Mouse (Mus musculus): ENCODE results near the gene Krtap4-8. TPM values are rescaled to one million over a fixed set of nuclear protein-coding genes. Genes with fewer than 3 reads are reported as not detected.
"Not testable (repeated sequence)": the region's sequence is repeated elsewhere in the genome, so short reads cannot be mapped to it uniquely, and the experiment has no call there.

Krtap4-8 gene
- not detected for total RNA-seq (2021)
- long read RNA-seq, experiment 1, result 0 reads
- long read RNA-seq, experiment 2, result 0 reads

- no peak for DNase-seq
- intact Hi-C loops (cut with DNase I), result no loop called here
These were observed at the start of gene Krtap4-8 for GRCm38 (mm10) chr11:99780604-99781003. Gene Krtap4-8, minus strand, starts transcription at chr11:99780704.

DNA sequence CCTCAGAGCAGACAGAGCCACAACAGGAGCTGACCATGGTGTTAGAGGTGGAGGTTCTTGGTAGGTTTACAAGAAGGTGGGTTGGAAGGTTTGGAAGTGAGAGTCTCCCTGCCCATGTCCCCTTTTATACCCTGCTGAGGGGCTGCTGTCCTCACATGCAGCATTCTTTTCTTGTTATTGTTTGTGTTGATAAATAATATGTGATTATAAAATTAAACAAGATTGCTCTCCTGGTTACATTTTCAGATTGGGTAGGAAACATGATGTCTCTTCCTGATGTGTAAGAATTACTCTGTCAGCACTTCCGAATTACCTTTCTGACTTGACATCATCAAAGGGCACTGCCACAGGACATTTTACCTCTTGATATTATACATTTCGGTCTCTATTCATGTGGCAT lies 35.1 kb upstream of the Krtap4-8 start, which contains the start of gene Gm11564:
Gene Gm11564 (minus strand): TSS at position 101 of the 400 bp plus-strand sequence.
- DNase-seq; intact Hi-C loops (cut with DNase I): not testable (repeated sequence)

DNA sequence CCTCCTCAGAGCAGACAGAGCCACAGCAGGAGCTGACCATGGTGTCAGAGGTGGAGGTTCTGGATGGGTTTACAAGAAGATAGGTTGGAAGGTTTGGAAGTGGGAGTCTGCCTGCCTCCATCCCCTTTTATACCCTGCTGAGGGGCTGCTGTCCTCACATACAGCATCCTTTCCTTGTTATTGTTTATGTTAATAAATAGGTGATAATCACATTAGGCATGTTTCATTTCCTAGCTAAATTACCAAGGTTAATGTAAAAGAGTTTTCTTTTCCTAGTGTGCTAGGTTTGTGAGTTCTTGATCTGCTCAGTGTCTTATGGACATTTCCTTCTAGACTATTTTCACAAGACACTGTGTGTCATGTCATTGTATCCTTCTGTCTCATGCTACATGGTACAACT lies 29.3 kb upstream of the Krtap4-8 start, which contains the start of gene Krtap4-13:
Gene Krtap4-13 (minus strand): TSS at position 101 of the 400 bp plus-strand sequence.
- intact Hi-C loops (cut with DNase I); DNase-seq: not testable (repeated sequence)

DNA sequence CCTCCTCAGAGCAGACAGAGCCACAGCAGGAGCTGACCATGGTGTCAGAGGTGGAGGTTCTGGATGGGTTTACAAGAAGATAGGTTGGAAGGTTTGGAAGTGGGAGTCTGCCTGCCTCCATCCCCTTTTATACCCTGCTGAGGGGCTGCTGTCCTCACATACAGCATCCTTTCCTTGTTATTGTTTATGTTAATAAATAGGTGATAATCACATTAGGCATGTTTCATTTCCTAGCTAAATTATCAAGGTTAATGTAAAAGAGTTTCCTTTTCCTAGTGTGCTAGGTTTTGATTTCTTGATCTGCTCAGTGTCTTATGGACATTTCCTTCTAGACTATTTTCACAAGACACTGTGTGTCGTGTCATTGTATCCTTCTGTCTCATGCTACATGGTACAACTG lies 23.8 kb upstream of the Krtap4-8 start, which contains the start of gene Gm11554:
Gene Gm11554 (minus strand): TSS at position 101 of the 400 bp plus-strand sequence.
- intact Hi-C loops (cut with DNase I), result not testable (repeated sequence)

DNA sequence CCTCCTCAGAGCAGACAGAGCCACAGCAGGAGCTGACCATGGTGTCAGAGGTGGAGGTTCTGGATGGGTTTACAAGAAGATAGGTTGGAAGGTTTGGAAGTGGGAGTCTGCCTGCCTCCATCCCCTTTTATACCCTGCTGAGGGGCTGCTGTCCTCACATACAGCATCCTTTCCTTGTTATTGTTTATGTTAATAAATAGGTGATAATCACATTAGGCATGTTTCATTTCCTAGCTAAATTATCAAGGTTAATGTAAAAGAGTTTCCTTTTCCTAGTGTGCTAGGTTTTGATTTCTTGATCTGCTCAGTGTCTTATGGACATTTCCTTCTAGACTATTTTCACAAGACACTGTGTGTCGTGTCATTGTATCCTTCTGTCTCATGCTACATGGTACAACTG lies 18.3 kb upstream of the Krtap4-8 start, which contains the start of gene Gm11569:
Gene Gm11569 (minus strand): TSS at position 101 of the 400 bp plus-strand sequence.
- intact Hi-C loops (cut with DNase I); DNase-seq: not testable (repeated sequence)

More for the DNA sequence above, 23.8 kb upstream of the Krtap4-8 start, which contains the start of gene Gm11554:
- not testable (repeated sequence) for DNase-seq

DNA sequence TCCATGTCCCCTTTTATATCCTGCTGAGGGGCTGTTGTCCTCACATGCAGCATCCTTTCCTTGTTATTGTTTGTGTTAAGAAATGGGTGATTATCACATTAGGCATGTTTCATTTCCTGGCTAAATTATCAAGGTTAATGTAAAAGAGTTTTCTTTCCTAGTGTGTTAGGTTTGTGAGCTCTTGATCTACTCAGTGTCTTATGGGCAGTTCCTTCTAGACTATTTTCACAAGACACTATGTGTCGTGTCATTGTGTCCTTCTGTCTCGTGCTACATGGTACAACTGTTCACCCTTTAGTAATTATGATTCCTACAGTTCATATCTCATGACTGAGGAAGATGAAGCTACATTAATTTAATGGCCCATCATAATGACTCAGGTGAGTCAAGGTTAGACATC lies 12.9 kb upstream of the Krtap4-8 start, which contains the start of gene Gm11596:
Gene Gm11596 (minus strand): TSS at position 101 of the 400 bp plus-strand sequence.
- intact Hi-C loops (cut with DNase I), result no loop called here
- no peak for DNase-seq

DNA sequence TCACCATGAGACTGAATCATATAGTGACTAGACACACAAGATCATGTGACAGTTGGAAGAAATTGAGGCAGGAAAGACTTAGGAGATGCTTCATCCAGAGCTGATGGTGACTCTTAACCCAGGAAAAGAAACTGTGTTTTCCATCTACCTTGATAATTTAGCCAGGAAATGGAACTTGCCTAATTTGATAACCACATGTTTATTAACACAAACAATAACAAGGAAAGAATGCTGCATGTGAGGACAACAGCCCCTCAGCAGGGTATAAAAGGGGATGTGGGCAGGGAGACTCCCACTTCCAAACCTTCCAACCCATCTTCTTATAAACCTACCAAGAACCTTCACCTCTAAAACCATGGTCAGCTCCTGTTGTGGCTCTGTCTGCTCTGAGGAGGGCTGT lies 4.4 kb upstream of the Krtap4-8 start, which contains the start of gene Krtap4-9:
Gene Krtap4-9 (plus strand): TSS at position 301 of the 400 bp plus-strand sequence.
- DNase-seq; intact Hi-C loops (cut with DNase I): not testable (repeated sequence)

- intact Hi-C loops (cut with DNase I), result no loop called here
- no peak for DNase-seq
These were observed 2.1 kb downstream of the Krtap4-8 start for GRCm38 (mm10) chr11:99778401-99778800.

DNA sequence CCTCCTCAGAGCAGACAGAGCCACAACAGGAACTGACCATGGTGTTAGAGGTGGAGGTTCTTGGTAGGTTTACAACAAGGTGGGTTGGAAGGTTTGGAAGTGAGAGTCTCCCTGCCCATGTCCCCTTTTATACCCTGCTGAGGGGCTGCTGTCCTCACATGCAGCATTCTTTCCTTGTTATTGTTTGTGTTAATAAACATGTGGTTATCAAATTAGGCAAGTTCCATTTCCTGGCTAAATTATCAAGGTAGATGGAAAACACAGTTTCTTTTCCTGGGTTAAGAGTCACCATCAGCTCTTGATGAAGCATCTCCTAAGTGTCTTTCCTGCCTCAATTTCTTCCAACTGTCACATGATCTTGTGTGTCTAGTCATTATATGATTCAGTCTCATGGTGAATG lies 7.7 kb downstream of the Krtap4-8 start, which contains the start of gene Gm11595:
Gene Gm11595 (minus strand): TSS at position 101 of the 400 bp plus-strand sequence.
- intact Hi-C loops (cut with DNase I); DNase-seq: not testable (repeated sequence)

GRCm38 (mm10) chr11:99768410-99768809 lies 12.1 kb downstream of the Krtap4-8 start:
- intact Hi-C loops (cut with DNase I), result no loop called here
- DNase-seq, result no peak

GRCm38 (mm10) chr11:99758877-99759276 lies 21.6 kb downstream of the Krtap4-8 start:
- intact Hi-C loops (cut with DNase I), result no loop called here
- DNase-seq, result no peak

DNA sequence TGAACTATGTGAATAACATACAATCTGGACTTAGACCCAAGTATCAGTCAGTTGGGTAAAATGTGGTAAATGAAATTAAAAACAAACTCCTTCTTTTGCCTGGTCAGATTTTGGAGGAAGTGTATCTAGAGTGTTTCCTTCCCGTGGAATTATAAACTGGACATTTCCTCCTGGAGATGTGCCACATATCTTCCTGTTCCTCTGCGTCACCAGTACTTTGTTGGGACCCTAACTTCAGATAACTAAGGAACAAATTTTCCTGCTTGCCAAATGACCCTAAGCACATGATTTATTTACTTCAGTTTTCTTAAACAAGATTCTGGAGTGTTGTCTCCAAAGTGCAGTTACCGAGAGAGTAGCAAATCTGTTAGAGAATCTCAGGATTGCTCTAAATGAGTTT lies 36.5 kb downstream of the Krtap4-8 start:
- DNase-seq, result no peak
- intact Hi-C loops (cut with DNase I), result no loop called here

GRCm38 (mm10) chr11:99734190-99734589 lies 46.3 kb downstream of the Krtap4-8 start, which contains the start of gene Gm14180:
Gene Gm14180, minus strand, starts transcription at chr11:99734290.
- intact Hi-C loops (cut with DNase I), result loop anchor here (2.0 kb wide), 1 partner anchor 29 kb away; no protein-coding TSS in a partner anchor
- DNase-seq, result no peak

Other genes starting within 250 kb of the Krtap4-8 start
- gene Krt40, start 237.5 kb downstream of the Krtap4-8 start, total RNA-seq (2021), result not detected
- gene Krtap3-3, start 229.8 kb downstream of the Krtap4-8 start, total RNA-seq (2021), result not detected
- gene Krtap3-2, start 223.9 kb downstream of the Krtap4-8 start, total RNA-seq (2021), result not detected
- gene Gm11939, start 221.2 kb downstream of the Krtap4-8 start, total RNA-seq (2021), result not detected
- gene Krtap3-1, start 214.1 kb downstream of the Krtap4-8 start, total RNA-seq (2021), result not detected
- not detected for gene Krtap1-5, start 199.7 kb downstream of the Krtap4-8 start, total RNA-seq (2021)
- gene Krtap1-4, start 197.1 kb downstream of the Krtap4-8 start, total RNA-seq (2021), result not detected
- gene Krtap1-3, start 189.4 kb downstream of the Krtap4-8 start, total RNA-seq (2021), result not detected
- not detected for gene Krtap9-3, start 182.6 kb downstream of the Krtap4-8 start, total RNA-seq (2021)
- gene Gm11938, start 177.4 kb downstream of the Krtap4-8 start, total RNA-seq (2021), result not detected
- gene Gm11937, start 170.5 kb downstream of the Krtap4-8 start, total RNA-seq (2021), result not detected
- not detected for gene Krtap2-4, start 165.9 kb downstream of the Krtap4-8 start, total RNA-seq (2021)
- not detected for gene Gm11562, start 160.3 kb downstream of the Krtap4-8 start, total RNA-seq (2021)
- gene Krtap4-1, start 152.5 kb downstream of the Krtap4-8 start, total RNA-seq (2021), result not detected
- not detected for gene Krtap4-2, start 145.6 kb downstream of the Krtap4-8 start, total RNA-seq (2021)
- not detected for gene Krtap4-7, start 136.6 kb downstream of the Krtap4-8 start, total RNA-seq (2021)
- not detected for gene Gm11555, start 130.5 kb downstream of the Krtap4-8 start, total RNA-seq (2021)
- gene Gm11563, start 121.7 kb downstream of the Krtap4-8 start, total RNA-seq (2021), result not detected
- not detected for gene Krtap4-6, start 114.7 kb downstream of the Krtap4-8 start, total RNA-seq (2021)
- not detected for gene Gm14190, start 90.0 kb downstream of the Krtap4-8 start, total RNA-seq (2021)
- gene Gm14180, start 46.4 kb downstream of the Krtap4-8 start, total RNA-seq (2021), result not detected
- not detected for gene Gm11595, start 7.8 kb downstream of the Krtap4-8 start, total RNA-seq (2021)
- gene Krtap4-9, start 4.5 kb upstream of the Krtap4-8 start, total RNA-seq (2021), result not detected
- not detected for gene Gm11596, start 12.8 kb upstream of the Krtap4-8 start, total RNA-seq (2021)
- not detected for gene Gm11569, start 18.2 kb upstream of the Krtap4-8 start, total RNA-seq (2021)
- not detected for gene Gm11554, start 23.7 kb upstream of the Krtap4-8 start, total RNA-seq (2021)
- not detected for gene Krtap4-13, start 29.2 kb upstream of the Krtap4-8 start, total RNA-seq (2021)
- not detected for gene Gm11564, start 35.0 kb upstream of the Krtap4-8 start, total RNA-seq (2021)
- gene 2300003K06Rik, start 57.4 kb upstream of the Krtap4-8 start, total RNA-seq (2021), result not detected
- gene Krtap4-16, start 70.9 kb upstream of the Krtap4-8 start, total RNA-seq (2021), result not detected
- not detected for gene Gm11568, start 77.2 kb upstream of the Krtap4-8 start, total RNA-seq (2021)
- gene Gm11559, start 83.8 kb upstream of the Krtap4-8 start, total RNA-seq (2021), result not detected
- gene Krtap9-1, start 92.7 kb upstream of the Krtap4-8 start, total RNA-seq (2021), result not detected
- gene Gm11567, start 98.5 kb upstream of the Krtap4-8 start, total RNA-seq (2021), result not detected
- gene Krtap31-1, start 127.2 kb upstream of the Krtap4-8 start, total RNA-seq (2021), result not detected
- gene Gm11565, start 134.0 kb upstream of the Krtap4-8 start, total RNA-seq (2021), result not detected
- gene Krtap31-2, start 155.6 kb upstream of the Krtap4-8 start, total RNA-seq (2021), result not detected
- gene Krtap9-5, start 167.8 kb upstream of the Krtap4-8 start, total RNA-seq (2021), result not detected
- gene Krtap29-1, start 198.3 kb upstream of the Krtap4-8 start, total RNA-seq (2021), result not detected
- not detected for gene Krtap16-1, start 205.9 kb upstream of the Krtap4-8 start, total RNA-seq (2021)
- gene Krtap17-1, start 213.3 kb upstream of the Krtap4-8 start, total RNA-seq (2021), result not detected
- not detected for gene Krt33a, start 235.5 kb upstream of the Krtap4-8 start, total RNA-seq (2021)
- gene Krt33b, start 249.2 kb upstream of the Krtap4-8 start, total RNA-seq (2021), result not detected

Measured in heart, postnatal 14 days (tissue).